Mouse (Mus musculus): ENCODE data around the gene Cacng1. TPM values are rescaled to one million over a fixed set of nuclear protein-coding genes. Genes with fewer than 3 reads are reported as not detected.

Gene Cacng1
- total and polyA plus RNA-seq, 3 experiments, result 0.08 TPM; not detected in 2

DNA sequence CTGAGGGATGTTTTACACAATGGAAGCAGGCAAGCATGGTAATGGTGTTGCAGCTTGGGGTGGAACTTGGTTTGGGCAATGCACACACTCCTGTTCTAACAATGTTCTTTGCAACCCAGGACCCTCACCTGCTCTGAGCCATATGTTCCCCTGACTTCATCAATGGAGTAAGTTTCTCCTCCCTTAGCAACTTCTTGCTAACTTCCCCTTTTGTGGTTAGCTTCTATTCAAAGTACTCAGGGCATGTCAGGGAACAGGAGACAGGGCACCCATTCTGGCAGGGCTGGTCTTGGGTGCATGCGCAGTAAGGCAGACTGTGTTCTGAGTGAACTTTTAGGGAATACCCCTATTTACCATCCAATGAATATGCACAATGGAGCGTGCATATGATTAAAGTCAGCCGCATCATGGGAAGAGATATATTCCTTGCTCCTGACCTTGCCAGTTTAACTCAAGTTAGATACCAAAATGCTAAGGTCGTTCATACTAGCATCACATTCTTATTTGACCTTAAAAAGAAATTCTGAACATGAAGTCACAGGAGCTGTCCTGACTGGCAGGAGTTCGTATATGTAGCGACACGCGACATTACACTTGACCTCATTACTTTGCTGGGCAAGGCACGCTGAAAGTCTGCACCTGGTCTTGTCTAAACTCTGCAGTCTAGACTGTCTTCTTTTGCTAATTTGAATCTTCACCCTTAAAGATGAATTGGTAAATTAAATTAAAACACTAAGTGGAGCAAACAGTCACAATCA, 4.1 kb upstream of the Cacng1 start:
- Histone ChIP-seq H3K36me3 (ENCODE audit: control insufficient read depth, insufficient read depth, low read length) (no peaks in the 10 kb centered on the region), H3K4me1 (ENCODE audit: control insufficient read depth, insufficient read depth, low read length) (no peaks in the 10 kb centered on the region), H3K9ac (ENCODE audit: low read depth, low read length) (no peak overlapping the region), H3K27me3 (ENCODE audit: control insufficient read depth, insufficient read depth, low read length) (no peaks in the 10 kb centered on the region), H3K4me3 (no peak overlapping the region), H3K79me2 (replicated peaks; ENCODE audit: control insufficient read depth, insufficient read depth, low read length) (no peaks in the 10 kb centered on the region), H3K27ac (no peak overlapping the region)
- 90% methylated on average over 9 of the region's 9 CpGs for WGBS
- intact Hi-C loops (cut with DNase I), result no loop called here
- no peak for DNase-seq
- TF ChIP-seq EP300 (IDR thresholded peaks at IDR 0.05; ENCODE audit: insufficient read depth, low read depth, low read length) (no peak), POLR2A (IDR thresholded peaks at IDR 0.05; ENCODE audit: insufficient read depth, low read depth, low read length) (no peak), CTCF (IDR thresholded peaks at IDR 0.05) (no peak)

DNA sequence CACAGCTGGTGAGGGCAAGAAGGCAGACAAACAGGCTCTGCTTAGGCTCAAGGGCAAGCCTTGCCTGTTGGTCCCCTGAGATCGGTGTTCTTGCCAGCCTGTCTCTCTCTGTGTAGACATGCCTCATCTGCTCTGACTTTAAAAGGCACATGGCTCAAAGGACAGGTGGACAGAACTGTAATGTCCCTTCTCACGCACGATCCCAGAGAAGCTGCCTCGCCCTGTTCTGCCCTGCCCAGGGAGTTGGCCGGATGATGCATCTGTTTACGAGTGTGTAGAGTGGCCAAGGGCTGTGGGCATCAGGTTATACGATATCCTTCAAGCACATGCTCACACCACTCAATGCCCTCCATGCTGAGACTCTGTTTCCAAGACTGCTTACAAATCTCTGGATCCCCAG, 2.0 kb downstream of the Cacng1 start:
- Histone ChIP-seq H3K9ac (ENCODE audit: low read depth, low read length) (no peak overlapping the region), H3K36me3 (ENCODE audit: control insufficient read depth, insufficient read depth, low read length) (no peaks in the 10 kb centered on the region), H3K27me3 (ENCODE audit: control insufficient read depth, insufficient read depth, low read length) (no peaks in the 10 kb centered on the region), H3K27ac (no peak overlapping the region), H3K4me1 (ENCODE audit: control insufficient read depth, insufficient read depth, low read length) (no peaks in the 10 kb centered on the region), H3K4me3 (no peak overlapping the region), H3K79me2 (replicated peaks; ENCODE audit: control insufficient read depth, insufficient read depth, low read length) (no peaks in the 10 kb centered on the region)
- DNase-seq, result no peak
- intact Hi-C loops (cut with DNase I), result no loop called here
- no peak for TF ChIP-seq EP300 (IDR thresholded peaks at IDR 0.05; ENCODE audit: insufficient read depth, low read depth, low read length)
- no peak for TF ChIP-seq CTCF (IDR thresholded peaks at IDR 0.05)
- TF ChIP-seq POLR2A (IDR thresholded peaks at IDR 0.05; ENCODE audit: insufficient read depth, low read depth, low read length), result no peak
- WGBS, result 87% methylated on average over 7 of the region's 7 CpGs

DNA sequence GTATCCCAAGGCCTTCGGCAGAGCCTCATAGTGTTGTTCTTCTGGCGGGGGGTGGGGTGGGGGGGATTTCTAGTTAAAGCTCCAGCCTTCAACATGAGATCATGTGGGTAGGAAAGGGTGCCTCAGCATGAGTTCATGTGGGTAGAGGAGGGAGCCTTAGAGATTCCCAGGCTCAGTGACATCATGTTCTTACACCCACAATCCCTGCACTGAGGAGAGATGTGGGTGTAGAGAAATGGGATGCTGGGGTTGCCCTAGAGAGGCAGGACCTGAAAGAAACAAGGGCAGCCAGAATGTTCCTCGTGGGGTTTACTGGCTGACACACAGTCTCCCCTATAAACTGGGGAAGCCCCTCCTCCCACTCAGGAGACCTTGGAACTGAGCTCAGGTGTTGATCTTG, 5.9 kb downstream of the Cacng1 start:
- no peak for TF ChIP-seq POLR2A (IDR thresholded peaks at IDR 0.05; ENCODE audit: insufficient read depth, low read depth, low read length)
- TF ChIP-seq CTCF (IDR thresholded peaks at IDR 0.05), result no peak
- TF ChIP-seq EP300 (IDR thresholded peaks at IDR 0.05; ENCODE audit: insufficient read depth, low read depth, low read length), result no peak
- Histone ChIP-seq H3K79me2 (replicated peaks; ENCODE audit: control insufficient read depth, insufficient read depth, low read length) (no peaks in the 10 kb centered on the region), H3K27ac (no peak overlapping the region), H3K4me3 (no peak overlapping the region), H3K4me1 (ENCODE audit: control insufficient read depth, insufficient read depth, low read length) (no peaks in the 10 kb centered on the region), H3K36me3 (ENCODE audit: control insufficient read depth, insufficient read depth, low read length) (no peaks in the 10 kb centered on the region), H3K9ac (ENCODE audit: low read depth, low read length) (no peak overlapping the region), H3K27me3 (ENCODE audit: control insufficient read depth, insufficient read depth, low read length) (no peaks in the 10 kb centered on the region; the same call in 1 of the 2 replicates)
- 68% methylated on average over 3 of the region's 3 CpGs for WGBS
- intact Hi-C loops (cut with DNase I), result no loop called here
- DNase-seq, result no peak

DNA sequence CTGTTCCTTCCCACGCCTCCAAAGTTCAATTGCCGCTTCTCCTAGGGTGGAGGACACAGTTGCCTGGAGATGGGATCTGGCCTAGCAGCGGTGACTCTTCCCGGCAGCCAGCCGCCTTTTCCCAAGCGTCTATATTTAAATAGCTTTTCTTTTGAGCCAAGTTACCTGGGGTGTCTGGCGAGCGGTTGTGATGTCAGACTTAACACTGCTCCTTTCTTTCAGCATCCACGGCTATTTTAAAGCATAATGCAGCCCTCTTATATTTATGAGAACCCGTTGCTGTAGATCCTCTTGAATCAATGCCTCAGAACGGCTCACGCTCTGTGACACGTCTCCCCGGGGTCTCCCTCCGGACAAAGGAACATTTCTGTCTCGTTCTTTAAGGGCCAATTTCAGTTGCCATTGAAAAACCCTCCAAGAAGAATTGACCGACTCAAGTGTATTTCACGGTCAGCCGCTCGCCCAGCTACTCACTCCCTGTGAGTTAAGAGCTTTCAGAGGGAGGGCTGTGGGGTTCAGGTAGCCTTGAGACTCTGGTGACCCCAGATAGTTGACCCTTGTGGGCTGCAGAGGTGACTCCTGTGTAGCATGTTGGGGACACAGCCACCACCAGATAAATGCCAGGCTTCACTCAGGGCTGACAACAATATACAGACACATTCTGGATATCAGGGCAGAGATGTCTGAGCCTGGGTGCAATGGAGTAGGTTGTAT, 8.3 kb downstream of the Cacng1 start:
- Histone ChIP-seq H3K4me1 (ENCODE audit: control insufficient read depth, insufficient read depth, low read length) (peaks cover 4% of the 10 kb centered on the region; the same call in 1 of the 2 replicates), H3K36me3 (ENCODE audit: control insufficient read depth, insufficient read depth, low read length) (no peaks in the 10 kb centered on the region), H3K27me3 (ENCODE audit: control insufficient read depth, insufficient read depth, low read length) (no peaks in the 10 kb centered on the region; the same call in 1 of the 2 replicates), H3K79me2 (replicated peaks; ENCODE audit: control insufficient read depth, insufficient read depth, low read length) (no peaks in the 10 kb centered on the region), H3K27ac (no peak overlapping the region), H3K4me3 (no peak overlapping the region), H3K9ac (ENCODE audit: low read depth, low read length) (no peak overlapping the region)
- TF ChIP-seq CTCF (IDR thresholded peaks at IDR 0.05) (no peak), POLR2A (IDR thresholded peaks at IDR 0.05; ENCODE audit: insufficient read depth, low read depth, low read length) (no peak), EP300 (IDR thresholded peaks at IDR 0.05; ENCODE audit: insufficient read depth, low read depth, low read length) (no peak)
- 85% methylated on average over 20 of the region's 20 CpGs for WGBS
- intact Hi-C loops (cut with DNase I), result no loop called here
- DNase-seq, result no peak

DNA sequence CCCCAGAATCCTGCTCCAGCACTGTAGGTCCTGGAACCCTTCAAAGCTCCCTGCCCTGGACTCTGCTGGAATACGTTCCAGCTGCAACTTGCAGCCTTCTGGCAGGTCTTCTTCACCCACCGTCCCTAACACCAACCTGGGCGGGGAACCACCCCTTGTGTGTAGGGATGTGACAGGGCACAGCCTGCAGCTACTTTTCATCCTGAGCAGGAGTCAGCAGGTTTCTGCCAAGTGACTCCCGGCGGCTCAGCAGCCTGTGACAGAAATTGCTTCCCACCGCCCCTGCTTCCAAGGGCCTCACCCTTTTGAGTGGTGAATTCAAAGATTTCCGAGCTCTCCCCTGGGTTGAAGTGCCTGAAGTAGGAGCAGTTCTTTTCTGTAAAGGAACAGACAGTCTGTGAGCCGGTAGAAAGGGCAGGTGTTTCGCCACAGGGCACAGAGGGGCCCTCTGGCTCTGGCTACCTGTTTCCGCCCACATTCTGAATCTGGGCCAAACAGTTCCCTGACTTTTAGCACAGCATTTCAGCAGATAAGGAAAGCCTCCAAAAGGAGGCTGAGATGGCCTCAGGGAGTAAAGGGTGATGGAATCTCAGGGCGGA, 10.7 kb downstream of the Cacng1 start:
- 72% methylated on average over 11 of the region's 11 CpGs for WGBS
- TF ChIP-seq POLR2A (IDR thresholded peaks at IDR 0.05; ENCODE audit: insufficient read depth, low read depth, low read length) (no peak), CTCF (IDR thresholded peaks at IDR 0.05) (no peak), EP300 (IDR thresholded peaks at IDR 0.05; ENCODE audit: insufficient read depth, low read depth, low read length) (no peak)
- intact Hi-C loops (cut with DNase I), result no loop called here
- Histone ChIP-seq H3K36me3 (ENCODE audit: control insufficient read depth, insufficient read depth, low read length) (no peaks in the 10 kb centered on the region), H3K79me2 (replicated peaks; ENCODE audit: control insufficient read depth, insufficient read depth, low read length) (no peaks in the 10 kb centered on the region), H3K9ac (ENCODE audit: low read depth, low read length) (no peak overlapping the region), H3K4me3 (no peak overlapping the region), H3K27ac (no peak overlapping the region), H3K4me1 (ENCODE audit: control insufficient read depth, insufficient read depth, low read length) (peaks cover 4% of the 10 kb centered on the region; the same call in 1 of the 2 replicates), H3K27me3 (ENCODE audit: control insufficient read depth, insufficient read depth, low read length) (no peaks in the 10 kb centered on the region; the same call in 1 of the 2 replicates)
- DNase-seq, result no peak
